Mouse (Mus musculus) MEL (cell line): ENCODE measurements around the gene Socs7. TPM values are rescaled to one million over a fixed set of nuclear protein-coding genes. Genes with fewer than 3 reads are reported as not detected.

Experiments used
- DNase-seq: peaks from one replicate; pipeline ENCODE4 v3.0.0; 2011; ENCODE audit warnings: low read depth, low spot score
- H3K27ac ChIP-seq: 2 replicates; pipeline ENCODE4 v1.5.1; 2012; ENCODE audit warnings: low read depth, mild to moderate bottlenecking, control low read depth, low read length, moderate library complexity; ENCODE audit not compliant: control insufficient read depth
- H3K27me3 ChIP-seq, 2 experiments: fragments of 150-350 bp in 1 of 2; sonication (generic) in 1 of 2; 2 replicates each; pipeline ENCODE4 v1.6.1; 2012; ENCODE audit warnings: low read length in 2 of 2, mild to moderate bottlenecking in 2 of 2, improper control_type of control experiment in 1 of 2, moderate library complexity in 1 of 2; ENCODE audit not compliant: insufficient read depth in 2 of 2, control insufficient read depth in 1 of 2
- H3K36me3 ChIP-seq, 2 experiments: 2 replicates each; pipeline ENCODE4 v1.6.1; 2012 to 2014; ENCODE audit warnings: low read length in 2 of 2, improper control_type of control experiment in 1 of 2, inconsistent platforms in 1 of 2, mild to moderate bottlenecking in 1 of 2; ENCODE audit not compliant: insufficient read depth in 2 of 2, control insufficient read depth in 1 of 2
- H3K4me1 ChIP-seq, 2 experiments: fragments of 150-350 bp in 1 of 2; sonication (generic) in 1 of 2; 2 replicates each; pipeline ENCODE4 v1.6.1; 2012; ENCODE audit warnings: low read length in 2 of 2, improper control_type of control experiment in 1 of 2, mild to moderate bottlenecking in 1 of 2; ENCODE audit not compliant: insufficient read depth in 2 of 2, control insufficient read depth in 1 of 2
- H3K4me3 ChIP-seq, 2 experiments: fragments of 150-350 bp in 1 of 2; sonication (generic) in 1 of 2; 2 replicates each; pipeline ENCODE4 v1.5.1; 2012; ENCODE audit warnings: low read depth in 2 of 2, low read length in 2 of 2, mild to moderate bottlenecking in 2 of 2, moderate library complexity in 2 of 2, control low read depth in 1 of 2, improper control_type of control experiment in 1 of 2; ENCODE audit not compliant: control insufficient read depth in 1 of 2, insufficient read depth in 1 of 2
- H3K79me2 ChIP-seq: 2 replicates; pipeline ENCODE4 v1.6.1; 2012; ENCODE audit warnings: mild to moderate bottlenecking, low read length, moderate library complexity; ENCODE audit not compliant: control insufficient read depth, poor library complexity, insufficient read depth
- H3K9ac ChIP-seq: 2 replicates; pipeline ENCODE4 v1.6.1; 2012; ENCODE audit warnings: low read depth, mild to moderate bottlenecking, control low read depth, low read length, moderate library complexity; ENCODE audit not compliant: control insufficient read depth, poor library complexity, severe bottlenecking
- H3K9me3 ChIP-seq: fragments of 150-350 bp; sonication (generic); replicated peaks from 2 replicates; pipeline ENCODE4 v1.6.1; 2012; ENCODE audit warnings: mild to moderate bottlenecking, low read length, improper control_type of control experiment, moderate library complexity; ENCODE audit not compliant: insufficient read depth
- BHLHE40 ChIP-seq: IDR thresholded peaks from 2 replicates; pipeline ENCODE4 v1.6.1; 2012; ENCODE audit warnings: low read depth, mild to moderate bottlenecking, inconsistent platforms, low read length, improper control_type of control experiment, borderline replicate concordance
- CHD2 ChIP-seq: IDR thresholded peaks from 2 replicates; pipeline ENCODE4 v1.6.1; 2011; ENCODE audit warnings: low read length, improper control_type of control experiment
- E2F4 ChIP-seq: IDR thresholded peaks from 2 replicates; pipeline ENCODE4 v1.6.1; 2011; ENCODE audit warnings: low read depth, low read length, improper control_type of control experiment, borderline replicate concordance
- ELF1 ChIP-seq: IDR thresholded peaks from 2 replicates; pipeline ENCODE4 v1.6.1; 2014; ENCODE audit warnings: low read depth, mild to moderate bottlenecking, inconsistent platforms, low read length, improper control_type of control experiment, moderate library complexity
- EP300 ChIP-seq, 2 experiments: IDR thresholded peaks; 2 replicates each; pipeline ENCODE4 v1.6.1; 2011; ENCODE audit warnings: improper control_type of control experiment in 2 of 2, low read length in 2 of 2, low read depth in 1 of 2, mild to moderate bottlenecking in 1 of 2
- ETS1 ChIP-seq: IDR thresholded peaks from 2 replicates; pipeline ENCODE4 v1.6.1; 2012; ENCODE audit warnings: low read depth, mild to moderate bottlenecking, inconsistent platforms, low read length, improper control_type of control experiment, moderate library complexity
- GABPA ChIP-seq: IDR thresholded peaks from 2 replicates; pipeline ENCODE4 v1.6.1; 2012; ENCODE audit warnings: low read depth, mild to moderate bottlenecking, inconsistent platforms, low read length, improper control_type of control experiment, moderate library complexity
- GATA1 ChIP-seq: IDR thresholded peaks from 2 replicates; pipeline ENCODE4 v1.6.1; 2011; ENCODE audit warnings: low read depth, low read length, improper control_type of control experiment
- HCFC1 ChIP-seq: IDR thresholded peaks from 2 replicates; pipeline ENCODE4 v1.6.1; 2012; ENCODE audit warnings: low read depth, mild to moderate bottlenecking, inconsistent platforms, low read length, improper control_type of control experiment, moderate library complexity
- KAT2A ChIP-seq: conservative IDR thresholded peaks from 2 replicates; pipeline ENCODE4 v1.6.1; 2012; ENCODE audit warnings: low read depth, low read length, improper control_type of control experiment, inconsistent platforms
- MAFK ChIP-seq: IDR thresholded peaks from 2 replicates; pipeline ENCODE4 v1.6.1; 2011; ENCODE audit warnings: low read depth, mild to moderate bottlenecking, low read length, improper control_type of control experiment, borderline replicate concordance
- MYB ChIP-seq: IDR thresholded peaks from 2 replicates; pipeline ENCODE4 v1.6.1; 2011; ENCODE audit warnings: mild to moderate bottlenecking, low read depth, low read length, improper control_type of control experiment
- NELFE ChIP-seq: IDR thresholded peaks from 2 replicates; pipeline ENCODE4 v1.6.1; 2011; ENCODE audit warnings: low read depth, low read length, improper control_type of control experiment
- NRF1 ChIP-seq: IDR thresholded peaks from 2 replicates; pipeline ENCODE4 v1.6.1; 2014; ENCODE audit warnings: low read depth, mild to moderate bottlenecking, inconsistent platforms, low read length, improper control_type of control experiment, moderate library complexity; ENCODE audit not compliant: poor library complexity, insufficient read depth, severe bottlenecking
- POLR2AphosphoS2 ChIP-seq: IDR thresholded peaks from 2 replicates; pipeline ENCODE4 v1.6.1; 2011; ENCODE audit warnings: low read length, improper control_type of control experiment
- RAD21 ChIP-seq: IDR thresholded peaks from 2 replicates; pipeline ENCODE4 v1.6.1; 2011; ENCODE audit warnings: mild to moderate bottlenecking, low read depth, low read length, improper control_type of control experiment
- SMC3 ChIP-seq: IDR thresholded peaks from 2 replicates; pipeline ENCODE4 v1.6.1; 2011; ENCODE audit warnings: low read depth, low read length, improper control_type of control experiment
- TAL1 ChIP-seq: IDR thresholded peaks from 2 replicates; pipeline ENCODE4 v1.6.1; 2012; ENCODE audit warnings: mild to moderate bottlenecking, inconsistent platforms, low read length, moderate library complexity, mixed read lengths
- TBP ChIP-seq: IDR thresholded peaks from 2 replicates; pipeline ENCODE4 v1.8.0; 2011; ENCODE audit warnings: low read depth, low read length, improper control_type of control experiment
- UBTF ChIP-seq: IDR thresholded peaks from 2 replicates; pipeline ENCODE4 v1.6.1; 2012; ENCODE audit warnings: low read depth, mild to moderate bottlenecking, inconsistent platforms, low read length, improper control_type of control experiment, moderate library complexity, borderline replicate concordance; ENCODE audit not compliant: insufficient read depth
- USF1 ChIP-seq: IDR thresholded peaks from 2 replicates; pipeline ENCODE4 v1.6.1; 2014; ENCODE audit warnings: low read depth, mild to moderate bottlenecking, inconsistent platforms, low read length, improper control_type of control experiment, moderate library complexity
- USF2 ChIP-seq, 2 experiments: IDR thresholded peaks; 2 replicates each; pipeline ENCODE4 v1.6.1; 2011 to 2012; ENCODE audit warnings: improper control_type of control experiment in 2 of 2, low read length in 2 of 2, borderline replicate concordance in 1 of 2, inconsistent platforms in 1 of 2, low read depth in 1 of 2, mild to moderate bottlenecking in 1 of 2; ENCODE audit not compliant: insufficient read depth in 1 of 2
- ZMIZ1 ChIP-seq: IDR thresholded peaks from 2 replicates; pipeline ENCODE4 v1.6.1; 2012; ENCODE audit warnings: low read depth, mild to moderate bottlenecking, inconsistent platforms, low read length, improper control_type of control experiment, moderate library complexity
- polyA plus RNA-seq, 2 experiments: library from polyadenylated mRNA; stranded (reverse) in 1 of 2; unstranded in 1 of 2; fragments of >175 nt in 1 of 2; fragments of >200 nt in 1 of 2; gene quantifications; 2 replicates each; pipeline versions ENCODE4 v1.2.1 to v1.2.4; 2012; ENCODE audit warnings: low replicate concordance in 2 of 2, low read depth in 1 of 2; ENCODE audit not compliant: insufficient read length in 2 of 2, insufficient read depth in 1 of 2, missing spikeins in 1 of 2
- total RNA-seq: library from RNA; depleted of rRNA; stranded (reverse); fragments of 300-350 nt; gene quantifications from 2 replicates; pipeline ENCODE4 v1.2.3, GENCODE M21; 2012

Socs7 gene
- total and polyA plus RNA-seq, 3 experiments, result 19.3 to 21.0 TPM; not detected in 1

DNA sequence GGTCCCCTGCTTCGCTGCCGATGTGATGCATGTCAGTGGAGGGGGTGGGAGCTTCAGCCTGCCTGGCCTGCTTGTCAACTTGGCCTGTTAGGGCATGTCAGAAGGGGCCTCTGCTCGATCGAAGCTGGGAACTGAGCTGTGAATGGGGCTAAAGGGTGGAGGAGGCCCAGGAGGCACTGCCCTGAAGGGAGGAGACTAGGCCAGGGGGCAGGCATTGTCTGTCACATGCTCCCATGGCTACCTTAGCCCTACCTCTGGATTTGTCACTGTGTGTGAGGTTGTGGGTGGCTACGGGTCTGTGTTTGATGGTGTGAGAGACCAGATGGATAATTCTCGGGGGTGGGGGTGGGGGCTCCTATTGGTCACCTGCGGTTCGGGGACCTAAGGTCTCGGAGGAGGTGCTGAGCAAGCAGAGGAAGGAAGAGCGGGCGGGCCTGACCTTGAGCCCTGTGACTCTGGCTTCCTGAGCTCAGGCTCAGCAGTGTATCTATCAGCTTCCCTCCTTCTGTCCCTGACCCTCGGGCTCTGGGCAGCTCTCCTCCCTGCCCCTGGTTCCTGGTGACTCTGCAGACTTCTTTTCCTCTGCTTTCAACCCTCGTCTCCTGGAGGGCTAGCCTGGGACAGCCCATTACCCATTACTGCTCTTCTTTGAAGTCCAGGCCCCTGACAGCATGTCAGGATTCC, 73.6 kb downstream of the Socs7 start:
- no peaks in the 10 kb centered on the region for H3K9me3 ChIP-seq
- no peak overlapping the region for H3K27ac ChIP-seq
- peaks cover 0 to 18% of the 10 kb centered on the region in 2 experiments; a peak in 2 of 4 replicates for H3K36me3 ChIP-seq
- H3K4me1 ChIP-seq, result peaks cover 7 to 31% of the 10 kb centered on the region in 2 experiments
- TF ChIP-seq TAL1, result no peak
- no peak for TF ChIP-seq RAD21
- TF ChIP-seq TBP, result no peak
- TF ChIP-seq USF1, result no peak
- TF ChIP-seq ZMIZ1, result no peak
- TF ChIP-seq NELFE, result no peak
- TF ChIP-seq MYB, result no peak
- no peak for TF ChIP-seq KAT2A
- no peak for TF ChIP-seq HCFC1
- no peak for TF ChIP-seq GABPA
- no peak for TF ChIP-seq USF2 (IDR thresholded peaks at IDR 0.05; ENCODE audit: borderline replicate concordance in 1 of 2, insufficient read depth in 1 of 2, low read depth in 1 of 2, low read length in 2 of 2)
- TF ChIP-seq BHLHE40, result no peak
- TF ChIP-seq MAFK, result no peak
- TF ChIP-seq UBTF, result no peak
- TF ChIP-seq POLR2AphosphoS2, result no peak
- no peak for TF ChIP-seq EP300 (IDR thresholded peaks at IDR 0.05; ENCODE audit: low read depth in 1 of 2, low read length in 2 of 2)
- no peak for TF ChIP-seq GATA1
- no peak for TF ChIP-seq NRF1
- TF ChIP-seq E2F4, result no peak
- TF ChIP-seq, all 39 proteins: peak for 0
- Histone ChIP-seq H3K27me3 (no peaks in the 10 kb centered on the region), H3K79me2 (no peaks in the 10 kb centered on the region), H3K9ac (no peak overlapping the region; the same call in 1 of the 2 replicates), H3K4me3 (no peak overlapping the region)
- peak; percentile 18 for DNase-seq

DNA sequence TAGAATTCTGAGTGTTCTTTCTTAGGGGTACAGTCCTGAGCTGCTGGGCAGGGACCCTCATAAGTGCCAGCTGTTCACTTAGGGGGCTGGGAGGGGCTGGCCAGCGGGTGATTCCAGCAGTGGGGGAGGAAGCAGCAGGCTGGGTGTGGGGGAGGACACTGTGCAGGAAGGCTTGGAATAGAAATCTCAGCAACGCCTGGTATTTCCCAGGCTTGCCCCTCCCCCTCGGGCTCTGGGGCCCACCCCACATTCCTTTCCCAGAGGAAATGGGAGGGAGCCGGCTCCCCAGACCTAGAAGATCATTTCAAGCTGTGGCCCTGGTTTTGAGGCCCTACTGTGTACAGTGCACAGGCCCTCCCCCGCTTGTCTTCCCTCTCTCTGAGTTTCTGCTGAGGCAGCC, 75.4 kb downstream of the Socs7 start:
- no peaks in the 10 kb centered on the region for H3K9me3 ChIP-seq
- no peaks in the 10 kb centered on the region for H3K27me3 ChIP-seq
- H3K36me3 ChIP-seq, result peaks cover 0 to 33% of the 10 kb centered on the region in 2 experiments; a peak in 2 of 4 replicates
- TF ChIP-seq SMC3 (no peak), ELF1 (no peak), GABPA (no peak), POLR2AphosphoS2 (no peak), CHD2 (no peak), ETS1 (no peak), MAFK (no peak)
- H3K4me3 ChIP-seq, result no peak overlapping the region
- H3K4me1 ChIP-seq, result peaks cover 22 to 44% of the 10 kb centered on the region in 2 experiments
- H3K27ac ChIP-seq, result no peak overlapping the region
- no peak overlapping the region for H3K9ac ChIP-seq
- H3K79me2 ChIP-seq, result no peaks in the 10 kb centered on the region
- no peak for DNase-seq
